Mouse (Mus musculus) fat pad, adult 2 months (tissue): ENCODE measurements at regions not wholly inside any gene's neighbourhood (a gene's known extent, or its start where the extent isn't known, plus 50 kb on each side); places are given as distances from the start of the nearest gene placed in this dataset.

Experiments
- DNase-seq: peaks from one replicate; pipeline ENCODE4 v3.0.0-alpha.2; 2011; ENCODE audit warnings: low read depth, low spot score; ENCODE audit errors: extremely low read depth

- DNase-seq = no peak
These were observed 142.1 kb downstream of the Pik3r1 start for GRCm38 (mm10) chr13:101625922-101626321.

GRCm38 (mm10) chr13:101624179-101624581 lies 143.8 kb downstream of the Pik3r1 start:
- no peak for DNase-seq

- peak; percentile 63 for DNase-seq
These were observed 145.4 kb downstream of the Pik3r1 start for GRCm38 (mm10) chr13:101622649-101623048.

GRCm38 (mm10) chr13:101620660-101621059 lies 147.4 kb downstream of the Pik3r1 start:
- no peak for DNase-seq

- DNase-seq = no peak
These were observed 148.9 kb downstream of the Pik3r1 start for GRCm38 (mm10) chr13:101619154-101619553.

GRCm38 (mm10) chr13:101612786-101613185 lies 155.2 kb downstream of the Pik3r1 start:
- no peak for DNase-seq

- DNase-seq = no peak
These were observed 156.3 kb downstream of the Pik3r1 start for GRCm38 (mm10) chr13:101611725-101612124.

GRCm38 (mm10) chr13:101606184-101606730 lies 161.8 kb downstream of the Pik3r1 start:
- no peak for DNase-seq

- peak; percentile 34 for DNase-seq
These were observed 162.3 kb downstream of the Pik3r1 start for GRCm38 (mm10) chr13:101605685-101606084.

- DNase-seq = peak; percentile 92
These were observed 163.0 kb downstream of the Pik3r1 start for GRCm38 (mm10) chr13:101605051-101605450.

- DNase-seq = no peak
These were observed 169.9 kb downstream of the Pik3r1 start for GRCm38 (mm10) chr13:101598126-101598485.

GRCm38 (mm10) chr13:101597243-101598125 lies 170.5 kb downstream of the Pik3r1 start:
- DNase-seq = no peak

GRCm38 (mm10) chr13:101594511-101595175 lies 173.4 kb downstream of the Pik3r1 start:
- peak; percentile 68 for DNase-seq

GRCm38 (mm10) chr13:101592355-101592754 lies 175.7 kb downstream of the Pik3r1 start:
- no peak for DNase-seq

GRCm38 (mm10) chr13:101588905-101589304 lies 179.1 kb downstream of the Pik3r1 start:
- DNase-seq = no peak

GRCm38 (mm10) chr13:101586787-101587186 lies 181.2 kb downstream of the Pik3r1 start:
- peak; percentile 23 for DNase-seq

GRCm38 (mm10) chr13:101576481-101576880 lies 191.5 kb downstream of the Pik3r1 start:
- DNase-seq = no peak

GRCm38 (mm10) chr13:101572809-101573590 lies 195.0 kb downstream of the Pik3r1 start:
- no peak for DNase-seq

- DNase-seq = no peak
These were observed 195.8 kb downstream of the Pik3r1 start for GRCm38 (mm10) chr13:101572246-101572645.

- no peak for DNase-seq
These were observed 198.0 kb downstream of the Pik3r1 start for GRCm38 (mm10) chr13:101570034-101570433.

GRCm38 (mm10) chr13:101568985-101569631 lies 198.9 kb downstream of the Pik3r1 start:
- DNase-seq = no peak
